Mouse (Mus musculus) erythroblast, embryonic 14.5 days (primary cell): ENCODE data around the gene Ccdc13. TPM values are rescaled to one million over a fixed set of nuclear protein-coding genes. Genes with fewer than 3 reads are reported as not detected.

ENCODE experiments used
- H3K27me3 ChIP-seq: 2 replicates; pipeline ENCODE4 v1.6.1; 2012; ENCODE audit warnings: inconsistent platforms; ENCODE audit not compliant: control insufficient read depth
- H3K36me3 ChIP-seq: 2 replicates; pipeline ENCODE4 v1.6.1; 2012; ENCODE audit warnings: mild to moderate bottlenecking, inconsistent platforms; ENCODE audit not compliant: control insufficient read depth
- H3K4me1 ChIP-seq: 2 replicates; pipeline ENCODE4 v1.6.1; 2012; ENCODE audit warnings: inconsistent platforms; ENCODE audit not compliant: control insufficient read depth
- H3K4me3 ChIP-seq: replicated peaks from 2 replicates; pipeline ENCODE3; 2012; ENCODE audit warnings: moderate library complexity, mild to moderate bottlenecking, inconsistent platforms
- H3K9me3 ChIP-seq: 2 replicates; pipeline ENCODE4 v1.6.1; 2012; ENCODE audit warnings: low read length, inconsistent platforms, mixed read lengths; ENCODE audit not compliant: control insufficient read depth
- GATA1 ChIP-seq: IDR thresholded peaks from 2 replicates; pipeline ENCODE4 v1.6.1; 2012; ENCODE audit warnings: low read length, inconsistent platforms, mixed read lengths
- TAL1 ChIP-seq: IDR thresholded peaks from 3 replicates; pipeline ENCODE4 v1.6.1; 2012; ENCODE audit warnings: low read length, inconsistent platforms, mixed read lengths
- polyA plus RNA-seq: library from polyadenylated mRNA; stranded (reverse); fragments of >175 nt; gene quantifications from 2 replicates; pipeline ENCODE4 v1.2.3, GENCODE M21; 2012

Ccdc13 gene
- polyA plus RNA-seq, 1 experiment, result not detected

DNA sequence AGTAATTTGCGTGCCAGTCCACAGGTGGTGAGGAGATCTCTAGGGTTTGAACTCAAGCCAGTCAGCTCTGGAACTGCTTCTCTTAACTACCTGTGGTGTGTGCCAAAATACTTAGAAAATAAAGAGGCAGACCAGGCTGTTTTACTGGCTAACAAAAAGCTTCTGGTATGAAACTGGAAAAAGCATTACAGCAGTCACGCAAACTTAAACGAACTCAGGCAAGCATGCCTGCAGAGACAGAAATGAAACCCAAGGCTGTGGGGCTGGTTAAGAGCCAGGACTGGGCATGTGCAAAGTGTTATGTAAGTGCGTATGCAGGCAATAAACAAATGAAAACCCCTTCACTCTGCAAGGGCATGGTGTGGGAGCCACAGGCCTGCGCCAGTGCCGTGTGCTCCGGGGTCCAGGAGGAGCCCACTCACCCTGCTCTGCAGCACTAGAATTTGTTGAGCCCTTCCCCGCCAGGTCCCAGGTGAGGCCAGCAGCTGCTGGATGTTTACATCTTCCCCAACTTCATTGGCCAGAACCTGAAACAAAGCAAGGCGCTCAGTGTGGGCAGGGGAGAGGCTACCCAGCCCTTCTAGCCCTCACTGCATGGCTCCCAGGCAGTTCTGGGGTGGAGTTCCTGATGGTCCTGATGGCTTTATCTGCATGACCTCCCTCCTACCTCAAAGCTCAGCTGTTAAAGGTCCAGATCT lies 20.0 kb downstream of the Ccdc13 start:
- H3K27me3 ChIP-seq, result no peaks in the 10 kb centered on the region

DNA sequence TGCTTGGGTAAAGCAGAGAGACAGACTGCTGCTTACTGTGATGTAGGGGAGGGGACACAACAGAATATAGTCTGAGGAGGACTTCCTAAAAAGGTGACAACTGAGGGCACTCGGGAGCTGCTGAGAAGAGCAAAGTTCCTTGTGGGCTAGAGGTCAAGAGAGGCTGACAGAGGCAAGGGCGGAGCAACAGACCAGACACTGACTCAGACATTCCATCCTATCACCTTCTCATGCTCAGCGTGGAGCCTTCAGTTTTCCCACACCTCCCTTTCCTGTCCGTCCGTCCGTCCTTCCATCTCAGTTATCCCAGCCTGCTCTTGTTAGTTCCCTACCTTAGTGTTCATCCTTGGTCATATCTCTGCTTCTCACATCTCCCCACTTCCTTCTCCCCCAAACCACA lies 24.1 kb downstream of the Ccdc13 start:
- H3K36me3 ChIP-seq, result no peaks in the 10 kb centered on the region
- TF ChIP-seq GATA1, result no peak
- TF ChIP-seq TAL1, result no peak
- no peaks in the 10 kb centered on the region for H3K4me1 ChIP-seq
- no peaks in the 10 kb centered on the region for H3K27me3 ChIP-seq
- H3K9me3 ChIP-seq, result no peaks in the 10 kb centered on the region
- no peak overlapping the region for H3K4me3 ChIP-seq

More for the DNA sequence above, 20.0 kb downstream of the Ccdc13 start:
- H3K4me3 ChIP-seq, result no peak overlapping the region
- no peaks in the 10 kb centered on the region for H3K36me3 ChIP-seq
- no peaks in the 10 kb centered on the region for H3K4me1 ChIP-seq
- no peaks in the 10 kb centered on the region for H3K9me3 ChIP-seq
- TF ChIP-seq TAL1, result no peak
- TF ChIP-seq GATA1, result no peak

DNA sequence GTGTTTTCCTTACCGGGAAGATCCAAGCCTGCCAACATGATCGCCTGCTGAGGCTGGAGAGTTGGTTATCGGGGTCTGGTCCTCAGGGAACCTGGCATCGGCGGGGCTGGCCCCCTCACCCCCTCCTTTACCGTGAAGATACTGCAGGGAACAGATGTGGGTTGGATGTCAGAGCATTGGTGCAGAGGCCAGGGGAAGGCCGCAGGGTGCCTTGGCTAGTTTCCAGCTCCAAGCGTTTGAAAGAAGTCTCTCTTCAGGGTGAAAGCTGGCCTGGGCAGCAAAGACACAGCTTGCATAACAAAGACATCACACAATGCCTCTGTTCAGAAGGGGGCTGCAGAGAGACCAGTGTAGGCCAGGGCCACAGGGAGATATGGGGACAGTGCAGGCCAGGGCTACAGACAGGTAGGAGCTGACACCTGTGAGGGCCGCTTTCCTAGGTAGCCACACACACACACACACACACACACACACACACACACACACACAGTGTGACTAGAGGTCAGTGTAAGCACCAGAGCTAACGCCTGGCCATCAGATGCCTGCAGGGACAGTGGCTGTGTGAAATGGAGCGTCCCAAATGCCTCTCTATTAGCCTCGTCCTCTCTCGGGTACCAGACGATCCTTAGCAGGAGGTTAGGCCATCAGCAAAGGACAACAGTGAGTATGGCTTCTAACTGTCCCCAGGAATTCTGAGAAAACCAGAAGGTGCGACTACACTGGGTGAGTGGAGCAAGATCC lies 29.0 kb downstream of the Ccdc13 start:
- Histone ChIP-seq H3K4me3 (no peak overlapping the region), H3K27me3 (no peaks in the 10 kb centered on the region), H3K4me1 (no peaks in the 10 kb centered on the region), H3K36me3 (no peaks in the 10 kb centered on the region), H3K9me3 (no peaks in the 10 kb centered on the region)
- TF ChIP-seq GATA1 (no peak), TAL1 (no peak)

GRCm38 (mm10) chr9:121808511-121808910 lies 30.8 kb downstream of the Ccdc13 start:
- Histone ChIP-seq H3K4me1 (no peaks in the 10 kb centered on the region), H3K4me3 (no peak overlapping the region), H3K27me3 (no peaks in the 10 kb centered on the region), H3K36me3 (no peaks in the 10 kb centered on the region), H3K9me3 (no peaks in the 10 kb centered on the region)
- TF ChIP-seq GATA1 (no peak), TAL1 (no peak)

DNA sequence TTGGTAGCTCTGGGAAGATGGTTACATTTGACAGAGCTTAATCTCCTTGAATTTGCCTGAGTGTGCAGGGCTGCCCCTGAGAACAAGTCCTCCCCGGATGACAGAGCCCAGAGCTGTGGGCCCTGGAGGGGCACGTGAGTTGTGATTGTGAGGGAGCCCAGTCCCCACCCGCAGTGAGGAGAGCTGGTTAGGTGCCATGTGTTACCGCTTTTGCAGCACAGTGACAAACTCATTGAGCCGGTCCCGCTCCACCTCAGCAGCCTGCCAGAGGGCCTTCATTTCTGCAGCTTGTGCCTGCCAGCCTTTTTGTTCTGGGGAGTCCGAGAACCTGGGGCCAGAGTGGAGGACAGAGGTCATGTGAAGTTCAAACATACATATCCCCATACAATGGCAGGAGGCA lies 31.3 kb downstream of the Ccdc13 start:
- H3K4me1 ChIP-seq, result no peaks in the 10 kb centered on the region
- H3K27me3 ChIP-seq, result no peaks in the 10 kb centered on the region
- no peaks in the 10 kb centered on the region for H3K9me3 ChIP-seq
- TF ChIP-seq GATA1, result no peak
- no peak for TF ChIP-seq TAL1
- no peaks in the 10 kb centered on the region for H3K36me3 ChIP-seq
- H3K4me3 ChIP-seq, result no peak overlapping the region

DNA sequence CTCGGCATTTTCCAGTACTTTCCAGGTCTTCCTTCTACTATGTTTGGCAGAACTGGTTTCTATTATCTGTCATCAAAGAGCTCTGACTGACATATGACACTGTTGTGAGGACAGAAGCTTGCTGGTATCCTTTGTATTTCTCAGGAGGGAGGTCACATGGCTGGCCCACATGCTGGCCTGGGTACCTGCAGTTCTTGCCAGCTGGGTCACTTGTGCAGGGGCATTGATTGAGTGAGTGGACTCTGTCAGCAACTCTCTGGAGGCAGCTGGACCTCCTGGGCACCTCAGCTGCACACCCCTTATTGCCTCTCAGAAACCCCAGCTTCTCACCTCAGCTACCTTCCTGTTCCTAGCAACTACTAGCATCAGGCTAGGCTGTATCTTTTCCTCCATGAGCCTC lies 31.7 kb downstream of the Ccdc13 start:
- no peak overlapping the region for H3K4me3 ChIP-seq
- no peak for TF ChIP-seq TAL1
- TF ChIP-seq GATA1, result no peak

DNA sequence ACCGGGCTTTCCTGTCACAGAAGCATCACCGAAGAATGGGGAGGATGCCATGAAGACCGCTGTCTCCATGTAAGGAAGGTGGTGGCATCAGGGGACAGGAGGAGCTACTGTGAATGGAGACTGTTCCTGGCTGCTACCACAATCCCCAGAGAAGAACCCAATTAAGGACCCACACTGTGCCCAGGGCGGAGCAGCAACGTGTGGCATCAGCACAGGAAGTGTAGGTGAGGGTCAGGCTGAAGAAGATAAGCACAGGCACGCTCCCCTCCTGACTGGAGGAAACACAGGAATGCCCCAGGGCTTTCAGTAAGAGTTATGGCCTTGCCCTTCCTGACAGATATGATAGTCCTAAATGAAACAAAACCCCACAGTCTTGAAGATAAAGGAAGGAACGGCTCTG lies 36.5 kb downstream of the Ccdc13 start:
- no peaks in the 10 kb centered on the region for H3K27me3 ChIP-seq
- no peaks in the 10 kb centered on the region for H3K9me3 ChIP-seq
- H3K4me1 ChIP-seq, result peaks cover 2% of the 10 kb centered on the region
- H3K4me3 ChIP-seq, result no peak overlapping the region
- H3K36me3 ChIP-seq, result no peaks in the 10 kb centered on the region
- TF ChIP-seq TAL1 (no peak), GATA1 (no peak)

More for the DNA sequence above, 31.7 kb downstream of the Ccdc13 start:
- Histone ChIP-seq H3K9me3 (no peaks in the 10 kb centered on the region), H3K4me1 (no peaks in the 10 kb centered on the region), H3K27me3 (no peaks in the 10 kb centered on the region), H3K36me3 (no peaks in the 10 kb centered on the region)

GRCm38 (mm10) chr9:121798887-121799520 lies 40.3 kb downstream of the Ccdc13 start:
- peaks cover 3% of the 10 kb centered on the region for H3K4me1 ChIP-seq
- H3K36me3 ChIP-seq, result no peaks in the 10 kb centered on the region
- no peak overlapping the region for H3K4me3 ChIP-seq
- no peaks in the 10 kb centered on the region for H3K27me3 ChIP-seq
- TF ChIP-seq GATA1, result no peak
- TF ChIP-seq TAL1, result no peak
- no peaks in the 10 kb centered on the region for H3K9me3 ChIP-seq

DNA sequence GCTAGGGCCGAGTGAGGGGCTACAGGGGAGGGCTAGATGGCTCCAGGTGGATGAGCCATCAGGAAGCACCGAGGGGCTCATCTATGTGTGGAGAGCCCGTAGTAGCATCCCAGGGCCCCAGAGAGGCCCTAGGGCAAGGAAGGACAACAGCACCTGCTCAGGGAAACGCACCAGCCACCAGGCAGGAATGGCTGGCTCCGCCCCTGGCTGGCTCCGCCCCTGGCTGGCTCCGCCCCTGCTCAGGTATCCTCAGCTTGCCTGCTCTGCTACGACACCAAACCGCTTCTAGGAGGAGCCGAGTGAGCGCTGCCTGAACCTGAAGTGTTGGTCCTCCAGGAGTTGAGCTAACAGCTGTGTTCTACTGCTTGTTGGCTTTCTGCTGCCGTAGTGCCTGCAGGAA lies 41.5 kb downstream of the Ccdc13 start:
- no peaks in the 10 kb centered on the region for H3K9me3 ChIP-seq
- TF ChIP-seq TAL1 (no peak), GATA1 (no peak)
- no peak overlapping the region for H3K4me3 ChIP-seq
- no peaks in the 10 kb centered on the region for H3K36me3 ChIP-seq
- H3K27me3 ChIP-seq, result no peaks in the 10 kb centered on the region
- peaks cover 3% of the 10 kb centered on the region for H3K4me1 ChIP-seq
